Mouse (Mus musculus) thymus, postnatal 14 days (tissue): ENCODE data around the gene Vwa3b.

Experiments used
- DNase-seq: peaks from one replicate; pipeline ENCODE4 v3.0.0; 2021

Vwa3b gene

DNA sequence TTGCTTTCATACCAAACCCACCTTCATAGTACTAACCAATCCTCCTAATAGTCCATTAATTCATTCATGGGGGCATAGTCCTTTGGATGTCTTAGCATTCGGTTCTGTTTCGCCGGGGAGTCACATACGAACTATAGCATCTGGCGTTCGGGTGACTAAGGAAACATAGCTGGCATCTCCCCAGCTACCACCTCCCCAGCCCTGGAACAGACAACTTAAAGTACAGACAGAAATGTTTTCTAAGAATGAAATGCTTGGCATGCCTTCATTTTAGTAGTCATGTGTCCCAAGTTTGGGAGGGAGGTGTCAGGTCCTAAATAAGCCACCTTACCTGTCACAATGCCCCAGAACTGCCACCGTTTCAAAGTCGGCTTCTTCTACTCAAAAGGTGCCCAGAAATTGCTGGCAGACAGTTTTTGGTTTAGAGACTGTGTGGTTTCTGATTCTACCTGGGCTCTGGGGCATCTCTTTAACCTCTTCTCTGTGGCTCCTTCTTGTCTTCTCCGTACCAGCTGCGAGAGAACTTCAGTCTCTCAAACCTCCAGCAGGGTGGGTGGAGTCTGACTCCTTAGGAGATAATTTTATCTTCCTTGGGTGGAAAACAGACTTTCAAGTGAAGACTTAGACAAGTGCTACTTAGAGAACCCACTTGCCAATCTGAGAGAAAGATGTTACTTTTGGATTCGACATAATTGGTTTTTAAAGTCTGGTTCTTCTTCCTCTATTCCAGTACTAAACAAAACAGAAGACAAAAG, 39.4 kb downstream of the Vwa3b start:
- DNase-seq = peak; percentile 9

DNA sequence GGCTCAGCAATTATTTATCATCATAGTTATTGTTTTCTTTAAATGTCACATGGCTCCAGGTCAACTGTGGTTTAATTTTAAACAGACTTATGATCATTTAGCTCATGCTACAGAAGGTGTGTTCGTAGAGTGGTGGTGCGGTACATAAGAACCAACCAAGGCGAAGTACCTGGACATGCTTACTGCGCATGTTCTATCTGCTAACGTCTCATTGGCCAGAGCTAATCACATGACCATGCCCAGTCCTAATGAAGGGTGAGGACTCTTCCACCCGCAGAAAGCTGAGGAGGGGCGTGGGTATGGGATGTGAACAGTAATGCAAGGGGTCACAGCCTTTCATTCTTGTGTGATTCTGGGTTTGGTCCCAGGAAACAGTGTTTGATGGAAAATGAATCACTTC, 49.4 kb downstream of the Vwa3b start:
- no peak for DNase-seq

DNA sequence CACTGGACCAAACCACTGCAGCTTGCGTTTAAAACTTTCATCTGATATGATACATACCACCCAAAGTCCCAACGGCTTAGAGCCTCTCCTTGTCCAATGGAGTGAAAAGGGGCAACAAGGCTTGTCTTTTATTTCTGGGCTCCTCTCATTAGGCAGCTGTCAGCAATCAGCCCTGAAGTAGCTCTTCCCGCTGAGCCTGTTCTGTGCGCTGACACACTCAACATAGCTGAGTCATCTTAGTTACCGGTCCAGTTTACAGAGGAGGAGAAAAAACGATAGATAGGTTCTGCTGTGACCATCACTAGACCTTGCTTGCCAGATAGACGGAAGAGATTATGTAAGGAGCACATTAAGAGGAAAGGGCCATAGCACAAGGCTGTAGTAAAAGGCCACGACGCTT, 50.9 kb downstream of the Vwa3b start:
- DNase-seq = no peak

DNA sequence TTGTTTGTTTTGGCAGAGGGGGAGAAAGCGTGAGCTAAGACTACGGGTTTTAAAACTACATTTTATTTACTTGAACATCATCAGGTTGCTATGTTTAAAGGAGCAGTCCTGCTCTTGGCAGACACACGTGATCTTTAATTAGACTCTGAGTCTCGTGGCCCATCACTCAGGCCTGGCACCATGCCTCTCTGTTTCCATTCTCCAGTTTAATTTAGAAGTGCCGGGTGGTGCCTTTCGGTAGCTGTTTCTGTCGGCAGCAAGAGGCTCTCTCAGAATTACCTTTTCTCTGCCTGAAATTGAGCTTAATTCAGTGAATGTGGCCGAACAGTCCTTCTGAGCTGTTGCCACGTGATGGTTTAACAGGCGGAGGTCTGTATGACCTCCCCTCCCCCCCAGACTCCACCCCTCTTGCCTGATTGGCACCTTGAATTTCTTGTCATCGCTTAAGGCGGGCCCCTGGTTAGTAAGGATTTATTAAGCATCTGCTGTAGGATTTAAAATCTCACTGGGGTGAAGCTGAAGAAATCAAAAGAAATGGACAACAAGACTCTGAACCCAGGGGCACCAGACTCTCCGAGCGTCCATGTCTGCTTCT, 51.7 kb downstream of the Vwa3b start:
- DNase-seq = no peak

DNA sequence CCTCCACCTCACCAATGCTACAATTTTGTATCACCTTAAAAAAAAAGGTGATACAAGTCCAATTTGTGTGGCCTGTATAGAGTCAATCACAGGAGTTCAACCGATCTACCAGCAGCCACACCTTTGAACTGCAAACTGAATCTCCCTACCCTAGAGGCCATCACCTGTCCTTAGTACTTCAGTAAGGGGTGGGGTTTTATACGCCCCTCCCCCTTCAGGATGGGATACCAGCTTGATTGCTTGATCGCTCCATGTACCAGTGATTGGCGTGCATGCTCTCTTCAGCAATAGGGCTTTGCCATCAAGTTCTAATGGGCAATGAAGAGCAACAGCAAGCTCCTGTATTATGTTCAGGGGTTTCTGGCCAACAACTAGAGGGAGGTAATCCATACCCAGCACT, 54.0 kb downstream of the Vwa3b start:
- DNase-seq = no peak

DNA sequence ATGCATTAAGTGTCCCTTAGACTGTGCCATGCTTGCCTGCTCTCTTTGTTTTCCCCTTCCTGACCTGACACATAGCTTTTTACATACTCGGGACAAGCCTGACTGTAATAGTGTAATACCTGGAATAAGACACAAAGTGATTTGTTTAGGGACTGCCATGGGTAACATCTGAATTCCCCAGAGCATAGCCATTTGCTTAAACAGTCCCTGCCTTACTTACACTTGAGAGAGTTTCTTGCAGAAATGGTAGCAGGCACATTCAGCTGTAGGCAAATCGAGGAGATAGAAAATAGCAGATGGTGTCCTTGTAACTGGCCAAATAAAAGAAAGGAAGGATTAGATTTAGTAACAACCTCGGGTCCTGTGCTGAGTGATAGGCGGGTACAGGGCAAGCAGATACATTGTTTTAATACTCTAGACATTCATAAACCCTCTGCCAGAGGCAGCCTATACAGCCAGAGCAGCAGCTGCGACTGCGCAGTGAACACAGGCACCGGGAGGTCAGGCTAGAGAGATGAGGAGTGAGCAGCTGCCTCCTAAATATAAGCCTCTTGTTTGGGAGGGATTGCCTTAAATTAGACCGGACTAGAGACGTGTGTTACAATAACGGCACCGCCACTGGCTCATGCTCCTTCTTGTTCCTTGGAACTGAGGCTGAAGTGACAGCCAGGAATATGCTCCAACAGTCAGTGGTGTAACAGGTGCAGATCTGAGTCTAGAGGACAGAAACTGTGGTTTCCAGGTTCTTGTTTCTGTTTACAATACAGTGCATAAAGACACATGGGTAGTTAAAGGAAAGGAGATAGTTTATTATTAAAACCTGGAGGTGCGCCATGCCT, 55.2 kb downstream of the Vwa3b start:
- DNase-seq = no peak

DNA sequence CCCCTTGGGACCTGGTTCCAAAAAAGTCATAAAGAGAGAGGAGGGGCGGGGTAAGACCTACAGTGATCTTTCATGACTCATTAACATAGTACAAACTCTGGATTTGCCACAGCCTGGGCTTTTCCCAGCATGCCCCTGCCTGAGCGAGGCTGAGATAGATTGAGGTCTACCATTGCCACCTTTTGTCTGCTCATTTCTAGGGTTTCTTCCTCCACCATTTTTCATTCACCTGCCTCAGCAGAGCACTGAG, 55.7 kb downstream of the Vwa3b start:
- no peak for DNase-seq

DNA sequence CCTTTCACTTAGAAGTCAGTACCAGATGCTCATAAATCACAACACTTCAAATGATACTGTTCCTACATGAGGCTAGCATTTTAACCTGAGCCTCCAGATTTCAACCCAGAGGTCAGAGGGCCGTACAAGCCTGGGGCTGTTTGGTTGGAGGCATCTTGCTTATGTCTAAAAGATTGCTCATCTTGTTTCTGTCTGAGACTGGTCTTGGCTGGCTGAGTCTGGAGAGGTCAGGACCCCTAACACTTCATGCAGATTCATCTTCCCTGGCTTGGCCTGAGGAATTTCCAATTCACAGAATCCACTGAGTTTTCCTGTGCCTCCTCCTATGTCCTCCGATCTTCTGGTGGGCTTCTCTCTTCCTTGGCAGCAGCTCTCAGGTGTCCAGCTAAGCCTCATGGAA, 57.7 kb downstream of the Vwa3b start:
- no peak for DNase-seq

DNA sequence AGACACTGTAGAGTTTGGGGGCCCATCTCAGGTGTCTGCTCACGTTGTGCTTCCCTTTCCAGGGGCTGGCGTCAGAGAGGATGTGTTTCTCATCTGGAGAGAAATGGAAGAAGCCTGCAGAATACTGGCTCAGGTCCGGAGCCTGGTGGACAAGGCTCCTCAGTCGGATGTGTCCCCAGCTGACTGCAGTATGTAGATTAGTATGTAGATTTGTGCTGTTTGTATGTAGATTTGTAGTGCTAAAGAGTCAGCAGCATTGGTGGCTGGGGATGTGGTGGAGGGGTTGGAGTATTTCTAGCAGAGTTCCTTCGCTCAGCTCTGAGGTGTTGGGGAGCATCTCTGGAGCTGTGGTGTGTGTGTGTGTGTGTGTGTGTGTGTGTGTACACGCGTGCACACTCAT, 58.8 kb downstream of the Vwa3b start:
- no peak for DNase-seq

DNA sequence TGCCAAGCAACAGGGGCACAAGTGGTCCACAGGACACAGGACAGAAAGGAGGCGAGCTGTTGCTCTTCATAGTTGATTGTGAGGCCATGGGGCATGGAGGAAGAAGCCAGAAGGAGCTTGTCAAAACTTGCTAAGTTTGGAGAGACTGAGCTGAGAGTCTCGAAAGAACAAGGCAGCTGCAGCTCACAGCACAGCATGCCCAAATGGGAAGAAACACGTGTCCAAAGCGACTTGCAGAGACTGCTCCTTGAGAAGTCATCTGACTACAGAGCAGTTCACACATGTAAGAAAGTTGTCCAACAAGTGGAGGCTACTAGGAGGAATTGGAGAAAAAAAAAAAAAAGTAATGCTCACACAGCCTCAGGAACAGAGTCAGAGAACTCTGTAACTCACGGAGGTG, 62.8 kb downstream of the Vwa3b start:
- DNase-seq = no peak

DNA sequence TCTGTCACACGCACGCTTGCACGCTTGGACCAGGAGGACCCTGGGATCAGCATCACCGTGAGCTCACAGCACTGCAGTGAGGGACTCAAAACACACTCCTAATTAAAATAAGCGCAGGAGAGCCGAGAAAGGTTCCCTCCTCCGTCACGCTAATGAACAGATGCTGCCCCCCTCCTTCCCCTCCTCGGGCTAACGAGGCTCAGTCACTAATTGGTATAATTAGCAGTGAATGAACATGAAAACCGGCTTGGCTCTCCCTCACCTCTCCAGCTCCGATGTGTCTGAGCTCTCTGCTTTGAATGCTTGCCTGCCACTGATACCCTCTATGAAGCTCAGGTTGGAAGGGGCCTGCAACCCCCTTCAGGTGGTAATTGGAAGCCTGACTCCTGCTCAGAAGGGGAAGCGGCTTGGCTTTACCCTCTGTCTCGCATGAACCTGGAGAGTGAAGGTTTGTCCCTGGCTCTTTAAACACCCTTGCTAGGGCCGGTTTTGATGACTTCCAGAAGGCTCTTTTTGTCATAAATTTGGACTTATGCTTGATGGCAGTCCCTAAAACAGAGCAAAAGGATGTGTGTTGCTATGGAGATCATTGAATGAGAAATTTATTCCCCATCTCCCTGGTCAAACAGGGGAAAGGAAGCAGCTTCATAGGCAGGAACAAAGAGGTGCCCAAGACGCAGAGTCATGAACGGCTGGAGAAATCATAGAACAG, 71.1 kb downstream of the Vwa3b start:
- DNase-seq = no peak

DNA sequence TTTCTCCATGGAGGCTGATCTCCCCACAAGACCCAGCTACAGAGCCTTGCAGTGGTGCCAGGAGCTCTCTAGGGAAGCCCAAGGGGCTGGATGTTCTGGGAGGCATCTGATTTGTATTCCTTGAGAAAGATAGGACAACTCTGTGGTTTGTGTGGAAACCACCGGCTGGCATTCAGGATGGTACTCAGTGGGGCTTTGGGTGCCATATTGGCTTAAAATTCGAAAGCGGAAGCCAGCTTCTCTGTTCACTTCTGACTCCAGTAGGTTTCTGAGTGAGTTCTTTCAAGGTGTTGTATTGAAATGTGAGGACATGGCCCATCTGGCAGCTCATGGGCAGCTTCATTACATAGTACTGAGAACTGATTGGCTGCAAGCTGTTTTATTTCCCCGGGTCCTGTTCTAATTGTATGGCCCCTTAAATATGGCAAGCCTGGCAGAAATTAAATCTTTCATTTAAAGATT, 71.7 kb downstream of the Vwa3b start:
- DNase-seq = no peak

DNA sequence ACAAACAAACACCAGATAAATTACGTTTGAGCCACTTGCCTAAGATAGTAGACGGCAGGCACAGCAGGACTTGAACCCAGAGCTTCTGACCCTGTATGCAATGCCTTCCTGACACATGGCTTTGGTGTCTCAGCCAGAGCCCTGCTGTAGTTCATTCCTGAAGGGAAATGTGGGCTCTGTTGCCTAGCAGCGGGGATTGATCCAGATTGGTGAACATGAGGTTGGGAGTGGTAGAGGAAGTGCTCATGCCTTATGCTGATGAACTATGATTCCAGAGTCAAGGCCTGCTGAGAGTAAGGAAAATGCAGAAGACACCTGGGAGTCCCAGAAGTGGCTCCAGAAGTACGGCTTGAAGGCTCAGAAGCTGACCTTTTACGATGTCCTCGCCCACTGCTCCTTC, 74.0 kb downstream of the Vwa3b start:
- no peak for DNase-seq

DNA sequence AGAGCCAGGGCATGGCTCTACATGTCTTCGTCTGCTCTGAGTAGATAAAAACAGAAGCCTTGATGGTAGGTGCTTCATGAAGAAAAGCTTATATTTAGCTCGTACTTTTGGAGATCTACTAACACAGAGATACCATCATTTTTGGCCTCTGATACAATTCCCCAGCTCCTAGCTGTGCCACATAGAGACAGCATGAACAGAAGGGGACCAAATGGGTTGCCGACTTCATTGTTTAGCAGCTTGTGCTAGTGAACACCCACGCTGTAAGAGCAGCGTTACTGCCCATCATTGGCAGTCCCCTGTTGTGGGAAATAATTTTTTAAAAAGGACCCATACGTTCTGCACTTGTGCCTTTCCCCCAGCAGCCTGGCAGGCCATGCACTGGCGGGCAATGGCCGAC, 74.6 kb downstream of the Vwa3b start:
- DNase-seq = no peak

DNA sequence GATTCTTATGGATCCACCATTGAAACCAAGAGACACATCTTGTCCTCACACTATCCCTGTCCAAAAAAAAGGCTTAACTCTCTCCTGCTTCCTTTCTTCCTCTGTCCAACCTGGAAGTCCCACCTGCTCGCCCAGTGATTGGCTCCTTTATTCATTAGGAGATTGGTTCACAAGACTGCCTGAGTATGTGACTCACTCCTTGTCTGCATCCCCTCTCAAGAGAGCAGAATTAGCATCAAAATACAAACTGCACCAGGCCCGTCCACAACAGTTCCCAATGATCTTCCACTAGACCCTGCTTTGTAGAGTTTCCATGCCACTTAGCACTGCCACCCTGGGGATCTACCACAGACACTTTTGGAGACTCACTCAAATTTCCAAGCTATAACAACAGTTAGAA, 75.3 kb downstream of the Vwa3b start:
- DNase-seq = no peak

DNA sequence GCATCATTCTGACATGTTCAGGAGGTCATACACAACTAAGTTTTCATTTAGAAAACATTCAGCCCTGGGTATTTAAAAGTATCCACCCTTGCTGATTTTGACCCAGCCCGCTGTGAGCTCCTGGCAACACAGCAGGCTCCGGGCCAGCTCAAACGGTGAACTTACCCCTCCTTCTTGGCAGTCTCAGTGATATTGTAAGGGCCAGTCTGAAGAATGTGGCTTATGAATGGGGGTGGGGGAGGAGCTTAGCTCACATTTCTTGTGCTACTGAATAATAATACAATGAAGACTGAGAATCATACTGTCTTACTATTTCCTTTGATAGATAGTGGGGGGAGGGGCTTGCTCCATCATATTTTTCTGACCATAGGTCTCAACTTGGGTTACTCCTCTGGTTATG, 78.8 kb downstream of the Vwa3b start:
- no peak for DNase-seq

DNA sequence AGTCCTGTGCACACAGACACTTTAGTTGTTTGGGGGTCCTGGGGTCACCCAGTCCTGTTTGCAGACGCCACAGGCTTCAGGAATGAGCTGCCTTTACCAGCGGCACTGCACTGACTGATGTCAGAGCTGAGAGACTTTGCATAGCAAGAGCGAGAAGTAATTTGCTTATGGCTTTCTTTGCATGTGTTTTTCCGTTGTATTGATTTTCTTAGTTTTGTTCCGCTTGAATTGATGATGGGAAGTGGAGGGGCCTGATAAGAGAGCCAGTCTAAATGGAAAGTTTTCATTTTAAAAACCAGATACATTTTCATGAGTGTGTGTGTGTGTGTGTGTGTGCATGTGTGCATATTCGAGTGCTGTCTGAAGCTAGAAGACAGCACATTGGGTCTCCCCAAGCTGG, 87.4 kb downstream of the Vwa3b start:
- DNase-seq = no peak

DNA sequence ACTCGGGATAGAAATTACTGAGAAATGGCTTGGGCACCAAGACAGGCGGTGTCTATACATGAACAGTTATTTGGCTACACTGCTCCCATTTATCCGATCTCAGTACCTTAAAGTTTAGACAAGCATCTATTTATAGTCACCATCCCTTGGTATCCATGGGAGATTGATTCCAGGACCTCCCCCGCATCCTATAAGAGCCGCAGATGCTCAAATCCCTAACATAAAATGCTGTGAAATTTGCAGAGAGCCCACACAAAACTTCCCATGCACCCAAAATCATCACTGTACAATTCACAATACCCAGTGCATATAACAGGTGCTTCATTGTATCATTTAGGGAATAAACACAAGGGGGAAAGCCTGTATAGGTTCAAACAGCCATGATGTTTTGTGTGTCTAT, 89.5 kb downstream of the Vwa3b start:
- no peak for DNase-seq

DNA sequence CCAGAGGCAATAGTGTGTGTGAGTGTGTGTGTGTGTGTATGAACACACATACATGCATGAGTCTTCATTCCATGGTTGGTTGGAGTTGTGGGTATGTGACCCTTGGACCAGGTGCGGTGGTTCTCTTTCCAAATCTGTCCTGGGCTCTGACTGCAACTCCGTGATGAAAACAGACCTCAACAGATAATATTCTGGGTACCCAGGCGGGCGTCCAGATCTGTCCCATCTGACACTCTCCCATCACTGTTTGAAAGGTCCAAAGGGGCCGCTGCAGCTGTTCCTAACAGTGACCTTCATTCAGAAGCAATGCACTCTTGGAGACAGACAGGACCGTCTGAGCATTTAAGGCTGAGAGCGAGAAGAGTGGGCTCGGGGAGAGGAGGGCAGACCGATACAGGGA, 90.2 kb downstream of the Vwa3b start:
- DNase-seq = no peak

DNA sequence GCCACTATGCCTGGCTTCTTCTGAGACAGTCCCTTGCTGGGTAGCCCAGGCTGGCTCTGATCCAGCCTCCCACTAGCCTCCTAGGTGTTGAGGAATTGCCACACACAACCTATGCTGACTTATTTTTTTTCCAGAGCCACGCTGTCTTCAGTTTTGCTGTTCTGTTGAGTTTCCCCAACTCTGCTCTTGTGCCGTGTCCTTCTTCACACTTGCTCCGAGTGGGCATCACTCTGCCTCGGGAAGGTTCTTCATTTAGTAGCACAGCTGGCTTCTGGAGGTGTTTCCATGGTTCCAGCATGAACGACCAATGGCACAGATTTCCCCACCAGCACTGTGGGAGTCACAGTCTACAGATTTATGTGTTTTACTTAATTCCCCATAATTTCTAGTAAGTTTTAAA, 91.6 kb downstream of the Vwa3b start:
- no peak for DNase-seq

DNA sequence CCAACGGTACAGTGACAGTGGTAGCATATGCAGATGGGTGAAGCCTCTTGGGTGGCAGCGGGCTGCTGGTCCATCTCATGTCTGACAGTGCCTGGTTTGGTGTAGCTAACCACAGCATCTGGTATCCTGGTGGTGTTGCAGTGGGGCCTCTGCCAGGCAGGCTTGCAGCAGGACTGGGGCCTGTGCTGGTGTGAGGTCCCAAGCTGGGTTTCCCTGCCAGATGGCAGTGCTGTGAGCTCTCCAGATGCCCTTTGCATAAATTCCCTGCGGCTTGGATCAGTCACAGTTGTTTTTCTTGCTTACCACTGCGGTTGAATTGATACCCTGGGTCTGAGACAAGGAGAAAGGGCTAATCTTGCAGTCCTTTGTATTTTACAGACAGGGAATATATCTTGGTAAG, 95.9 kb downstream of the Vwa3b start:
- no peak for DNase-seq

DNA sequence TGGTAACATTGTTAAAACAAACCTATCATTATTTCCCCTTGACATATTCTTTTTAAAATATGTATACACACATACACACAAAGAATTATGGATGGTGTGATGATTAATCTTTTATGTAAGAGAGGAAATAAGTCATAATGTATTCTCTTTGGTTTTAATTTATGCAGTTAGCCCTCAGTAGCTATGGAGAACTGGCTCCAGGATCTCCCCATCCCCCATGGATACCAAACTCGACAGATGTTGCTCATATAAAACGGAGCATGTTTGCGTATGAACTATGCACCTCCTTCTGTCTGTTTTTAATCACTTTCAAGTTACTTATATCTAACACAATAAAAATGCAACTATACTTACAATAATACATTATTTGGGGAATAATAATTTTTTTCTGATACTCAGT, 96.4 kb downstream of the Vwa3b start:
- no peak for DNase-seq

DNA sequence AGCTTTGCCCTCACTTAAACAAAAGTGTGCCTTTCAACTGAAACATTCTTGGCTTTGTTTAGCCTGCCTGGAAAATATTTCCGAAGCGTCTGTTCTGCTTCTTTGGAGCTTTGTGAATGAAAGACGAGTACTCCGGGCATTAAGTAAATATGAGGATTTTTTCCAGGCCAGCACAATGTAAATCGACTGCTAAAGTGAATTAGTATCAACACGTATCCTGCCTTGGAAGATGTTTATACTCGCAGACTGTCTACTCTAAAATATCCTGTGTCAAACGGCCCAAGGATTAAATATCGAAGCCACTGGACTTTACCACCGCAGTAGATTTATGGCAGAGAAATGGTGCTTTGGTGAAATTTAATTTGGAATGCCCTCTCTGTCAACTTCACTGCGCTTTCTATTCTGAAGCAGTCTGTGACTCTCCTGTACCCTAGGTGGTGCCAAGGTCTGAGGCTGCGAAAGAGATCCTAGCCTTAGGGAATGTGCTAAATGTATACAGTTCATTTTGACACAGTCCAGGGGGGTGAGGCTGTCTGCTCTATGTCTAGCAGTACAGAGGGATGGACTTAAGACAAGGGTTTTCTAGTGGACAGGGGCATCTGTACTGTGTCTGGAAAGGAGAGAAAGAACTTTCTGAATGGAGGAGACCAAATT, 98.4 kb downstream of the Vwa3b start:
- no peak for DNase-seq
